ENCODE assay signal across 29 mouse cellular contexts in genomic region chr6:16806302-16806701, GRCm38 (mm10).
"Had no signal": no experiment of that assay in that cellular context is flagged by ENCODE, and none has a peak within 500 bp of the region (broad histone marks: within the 10 kb centered on the region; RNA-seq: fewer than 3 reads in every experiment).

No protein-coding gene starts in this region.

- H3K4me3 ChIP-seq: embryonic facial prominence, embryonic 10.5 days; embryonic facial prominence, embryonic 12.5 days; embryonic facial prominence, embryonic 13.5 days; embryonic facial prominence, embryonic 15.5 days; erythroblast, embryonic 14.5 days; forebrain, embryonic 10.5 days; forebrain, embryonic 12.5 days; forebrain, embryonic 13.5 days; forebrain, embryonic 15.5 days; gastrocnemius, adult 2 months; heart, adult 2 months had no signal

- H3K27me3 ChIP-seq: embryonic facial prominence, embryonic 12.5 days; embryonic facial prominence, embryonic 13.5 days; embryonic facial prominence, embryonic 15.5 days; forebrain, embryonic 12.5 days; forebrain, embryonic 13.5 days; forebrain, embryonic 15.5 days had no signal

- H3K36me3 ChIP-seq: embryonic facial prominence, embryonic 10.5 days; embryonic facial prominence, embryonic 12.5 days; embryonic facial prominence, embryonic 13.5 days; embryonic facial prominence, embryonic 15.5 days; forebrain, embryonic 10.5 days; forebrain, embryonic 12.5 days; forebrain, embryonic 15.5 days had no signal

- DNase-seq: cerebellum, adult 18-20 months; cerebellum, adult 2 months; cerebellum, adult 8-10 months; cerebellum, adult 9-10 months; cerebellum, adult 9-11 months; cerebellum, postnatal 10 days; cerebellum, postnatal 14 days; cerebellum, postnatal 25 days; embryo, embryonic 11 days; forebrain, postnatal 0 days; gastrocnemius, adult 2 months; gastrocnemius, postnatal 10 days; gastrocnemius, postnatal 14 days; gastrocnemius, postnatal 25 days; gastrocnemius, postnatal 36 days; heart, adult 11 months; heart, adult 18-20 months; heart, adult 2 months had no signal

- ATAC-seq: forebrain, embryonic 13.5 days; forebrain, embryonic 14.5 days; forebrain, embryonic 15.5 days; forebrain, embryonic 16.5 days; forebrain, postnatal 0 days had no signal

- H3K27ac ChIP-seq: embryonic facial prominence, embryonic 10.5 days; embryonic facial prominence, embryonic 12.5 days; embryonic facial prominence, embryonic 13.5 days; embryonic facial prominence, embryonic 15.5 days; forebrain, embryonic 10.5 days; forebrain, embryonic 12.5 days; forebrain, embryonic 13.5 days; forebrain, embryonic 15.5 days; gastrocnemius, adult 2 months; heart, adult 2 months had no signal

- H3K4me1 ChIP-seq: embryonic facial prominence, embryonic 10.5 days; embryonic facial prominence, embryonic 12.5 days; embryonic facial prominence, embryonic 13.5 days; embryonic facial prominence, embryonic 15.5 days; forebrain, embryonic 10.5 days; forebrain, embryonic 12.5 days; forebrain, embryonic 13.5 days; forebrain, embryonic 15.5 days had no signal
